Mouse (Mus musculus) heart, postnatal 0 days (tissue): Measurements from ENCODE around the gene Sec16a. TPM values are rescaled to one million over a fixed set of nuclear protein-coding genes. Genes with fewer than 3 reads are reported as not detected.

Experiments used
- ATAC-seq: fragments of 200-750 bp; cut with Nextera tagmentation; 2 replicates; pipeline ENCODE4 v1.8.0; 2017; ENCODE audit warnings: low read depth, moderate number of reproducible peaks, moderate library complexity; ENCODE audit not compliant: insufficient read depth
- DNase-seq: peaks from one replicate; pipeline ENCODE4 v3.0.0-alpha.2; 2016; ENCODE audit warnings: low spot score
- H3K27ac ChIP-seq: fragments of 300-500 bp; sonication (generic); 2 replicates; pipeline ENCODE4 v1.5.1; 2014; ENCODE audit warnings: low read depth, mild to moderate bottlenecking
- H3K27me3 ChIP-seq: fragments of 300-500 bp; sonication (generic); 2 replicates; pipeline ENCODE4 v1.6.1; 2014; ENCODE audit warnings: low read length, mixed read lengths; ENCODE audit not compliant: control insufficient read depth, insufficient read depth
- H3K36me3 ChIP-seq: fragments of 300-500 bp; sonication (generic); replicated peaks from 2 replicates; pipeline ENCODE4 v1.6.1; 2014; ENCODE audit warnings: low read length, mixed read lengths; ENCODE audit not compliant: control insufficient read depth, insufficient read depth
- H3K4me1 ChIP-seq: fragments of 300-500 bp; sonication (generic); 2 replicates; pipeline ENCODE4 v1.6.1; 2014; ENCODE audit warnings: antibody characterized with exemption; ENCODE audit not compliant: control insufficient read depth, insufficient read depth
- H3K4me2 ChIP-seq: fragments of 300-500 bp; sonication (generic); 2 replicates; pipeline ENCODE4 v1.6.1; 2014; ENCODE audit warnings: low read depth, mild to moderate bottlenecking, low read length, moderate library complexity
- H3K4me3 ChIP-seq: fragments of 300-500 bp; sonication (generic); 2 replicates; pipeline ENCODE4 v1.5.1; 2014; ENCODE audit warnings: low read depth, low read length
- H3K9ac ChIP-seq: fragments of 300-500 bp; sonication (generic); replicated peaks from 2 replicates; pipeline ENCODE4 v1.6.1; 2014; ENCODE audit warnings: low read depth, low read length, mixed read lengths
- H3K9me3 ChIP-seq: fragments of 300-500 bp; sonication (generic); replicated peaks from 2 replicates; pipeline ENCODE4 v1.6.1; 2016; ENCODE audit warnings: low read length; ENCODE audit not compliant: control insufficient read depth
- CTCF ChIP-seq: IDR thresholded peaks from 2 replicates; pipeline ENCODE4 v1.5.1; 2016; ENCODE audit warnings: antibody characterized with exemption, control low read depth, low read depth
- EP300 ChIP-seq: IDR thresholded peaks from 2 replicates; pipeline ENCODE4 v1.6.1; 2016; ENCODE audit warnings: antibody characterized with exemption, low read depth
- WGBS: fragments of 180-500 bp; shearing (Covaris S2); extraction: QIAGEN DNeasy Blood & Tissue Kit; methylation state at CpG from one replicate; pipeline ENCODE4 v1.1.7; 2014; 5-methylcytosine and 5-hydroxymethylcytosine counted together
- polyA plus RNA-seq: library from polyadenylated mRNA; unstranded; fragments of >200 nt; fragmentation: Nextera tagmentation; extraction: Ambion mirVana; gene quantifications from 2 replicates; pipeline ENCODE4 v1.2.1, GENCODE M21; 2015
- total RNA-seq: library from RNA; depleted of rRNA; stranded (reverse); fragments of >200 nt; gene quantifications from 2 replicates; pipeline ENCODE4 v1.2.3, GENCODE M21; 2014; ENCODE audit warnings: low replicate concordance

Sec16a gene
- total and polyA plus RNA-seq, 2 experiments from 2014 or later, result 7.5 to 49.0 TPM

GRCm38 (mm10) chr2:26442843-26443242 lies 2.2 kb downstream of the Sec16a start:
- WGBS, result 100% methylated on average over 1 of the region's 1 CpGs
- H3K36me3 ChIP-seq, result peaks cover 44% of the 10 kb centered on the region
- no peak overlapping the region for H3K4me3 ChIP-seq
- no peak for ATAC-seq
- TF ChIP-seq EP300 (no peak), CTCF (no peak)
- H3K4me2 ChIP-seq, result no peak overlapping the region
- no peak overlapping the region for H3K27ac ChIP-seq
- no peaks in the 10 kb centered on the region for H3K27me3 ChIP-seq
- peaks cover 27% of the 10 kb centered on the region for H3K4me1 ChIP-seq
- DNase-seq, result no peak
- no peaks in the 10 kb centered on the region for H3K9me3 ChIP-seq
- H3K9ac ChIP-seq, result no peak overlapping the region

GRCm38 (mm10) chr2:26441688-26442087 lies 3.3 kb downstream of the Sec16a start:
- TF ChIP-seq CTCF, result no peak
- TF ChIP-seq EP300, result no peak
- peaks cover 50% of the 10 kb centered on the region for H3K36me3 ChIP-seq
- no peak overlapping the region for H3K9ac ChIP-seq
- 51% methylated on average over 5 of the region's 5 CpGs for WGBS
- H3K9me3 ChIP-seq, result no peaks in the 10 kb centered on the region
- DNase-seq (no peak), ATAC-seq (no peak)
- H3K27ac ChIP-seq, result no peak overlapping the region
- no peak overlapping the region for H3K4me3 ChIP-seq
- H3K4me2 ChIP-seq, result no peak overlapping the region
- H3K27me3 ChIP-seq, result no peaks in the 10 kb centered on the region
- H3K4me1 ChIP-seq, result peaks cover 28% of the 10 kb centered on the region

- ATAC-seq, result no peak
- peaks cover 50% of the 10 kb centered on the region for H3K36me3 ChIP-seq
- no peak overlapping the region for H3K27ac ChIP-seq
- TF ChIP-seq EP300, result no peak
- no peak for TF ChIP-seq CTCF
- H3K4me1 ChIP-seq, result peaks cover 23% of the 10 kb centered on the region
- WGBS, result 91% methylated on average over 4 of the region's 4 CpGs
- H3K9me3 ChIP-seq, result no peaks in the 10 kb centered on the region
- no peaks in the 10 kb centered on the region for H3K27me3 ChIP-seq
- H3K4me3 ChIP-seq, result no peak overlapping the region
- no peak for DNase-seq
- no peak overlapping the region for H3K9ac ChIP-seq
- no peak overlapping the region for H3K4me2 ChIP-seq
These were observed 3.8 kb downstream of the Sec16a start for GRCm38 (mm10) chr2:26441261-26441660.

GRCm38 (mm10) chr2:26439671-26440070 lies 5.3 kb downstream of the Sec16a start:
- Histone ChIP-seq H3K4me1 (peaks cover 21% of the 10 kb centered on the region), H3K9ac (no peak overlapping the region), H3K27ac (no peak overlapping the region), H3K9me3 (no peaks in the 10 kb centered on the region), H3K27me3 (no peaks in the 10 kb centered on the region), H3K36me3 (peaks cover 65% of the 10 kb centered on the region), H3K4me3 (no peak overlapping the region), H3K4me2 (no peak overlapping the region)
- DNase-seq (no peak), ATAC-seq (no peak)
- no peak for TF ChIP-seq CTCF
- TF ChIP-seq EP300, result no peak
- WGBS, result 79% methylated on average over 6 of the region's 6 CpGs

GRCm38 (mm10) chr2:26438373-26438772 lies 6.6 kb downstream of the Sec16a start:
- H3K4me1 ChIP-seq, result peaks cover 10% of the 10 kb centered on the region; the same call in 1 of the 2 replicates
- 85% methylated on average over 7 of the region's 7 CpGs for WGBS
- DNase-seq, result no peak
- H3K4me3 ChIP-seq, result no peak overlapping the region
- ATAC-seq, result no peak
- no peaks in the 10 kb centered on the region for H3K9me3 ChIP-seq
- TF ChIP-seq CTCF (no peak), EP300 (no peak)
- H3K27me3 ChIP-seq, result no peaks in the 10 kb centered on the region
- peaks cover 78% of the 10 kb centered on the region for H3K36me3 ChIP-seq
- H3K9ac ChIP-seq, result no peak overlapping the region
- no peak overlapping the region for H3K4me2 ChIP-seq
- no peak overlapping the region for H3K27ac ChIP-seq

- WGBS, result 51% methylated on average over 4 of the region's 4 CpGs
- Histone ChIP-seq H3K36me3 (peaks cover 87% of the 10 kb centered on the region), H3K9me3 (no peaks in the 10 kb centered on the region), H3K9ac (no peak overlapping the region), H3K27ac (no peak overlapping the region), H3K27me3 (no peaks in the 10 kb centered on the region), H3K4me3 (no peak overlapping the region), H3K4me1 (0 out of 2 replicates have a peak, but pooled peaks cover 5% of the 10 kb centered on the region), H3K4me2 (no peak overlapping the region)
- TF ChIP-seq CTCF (no peak), EP300 (no peak)
- ATAC-seq, result no peak
- no peak for DNase-seq
These were observed 7.8 kb downstream of the Sec16a start for GRCm38 (mm10) chr2:26437221-26437620.
